Mouse (Mus musculus) limb, embryonic 14.5 days (tissue): ENCODE data around the gene Ovol2. TPM values are rescaled to one million over a fixed set of nuclear protein-coding genes. Genes with fewer than 3 reads are reported as not detected.

ENCODE experiments used
- ATAC-seq: fragments of 200-750 bp; cut with Nextera tagmentation; 2 replicates; pipeline ENCODE4 v1.8.0; 2017; ENCODE audit warnings: low read depth, moderate number of reproducible peaks, moderate TSS enrichment; ENCODE audit not compliant: low FRiP score
- DNase-seq: peaks from one replicate; pipeline ENCODE4 v3.0.0-alpha.2; 2015; ENCODE audit warnings: low spot score
- H3K27ac ChIP-seq: fragments of 300-500 bp; sonication (generic); replicated peaks from 2 replicates; pipeline ENCODE4 v1.5.1; 2014; ENCODE audit warnings: low read depth, mild to moderate bottlenecking, low read length, moderate library complexity, mixed read lengths
- H3K27me3 ChIP-seq: fragments of 300-500 bp; sonication (generic); 2 replicates; pipeline ENCODE4 v1.6.1; 2014; ENCODE audit warnings: low read length, mixed read lengths; ENCODE audit not compliant: control insufficient read depth, insufficient read depth
- H3K36me3 ChIP-seq: fragments of 300-500 bp; sonication (generic); 2 replicates; pipeline ENCODE4 v1.6.1; 2014; ENCODE audit warnings: mild to moderate bottlenecking, low read length, moderate library complexity, mixed read lengths; ENCODE audit not compliant: control insufficient read depth, insufficient read depth
- H3K4me1 ChIP-seq: fragments of 300-500 bp; sonication (generic); 2 replicates; pipeline ENCODE4 v1.6.1; 2014; ENCODE audit warnings: antibody characterized with exemption, low read length, mixed read lengths; ENCODE audit not compliant: control insufficient read depth, insufficient read depth
- H3K4me2 ChIP-seq: fragments of 300-500 bp; sonication (generic); replicated peaks from 2 replicates; pipeline ENCODE4 v1.6.1; 2014; ENCODE audit warnings: low read depth, mild to moderate bottlenecking, low read length, moderate library complexity; ENCODE audit not compliant: severe bottlenecking
- H3K4me3 ChIP-seq: fragments of 300-500 bp; sonication (generic); replicated peaks from 2 replicates; pipeline ENCODE4 v1.5.1; 2014; ENCODE audit warnings: low read length
- H3K9ac ChIP-seq: fragments of 300-500 bp; sonication (generic); 2 replicates; pipeline ENCODE4 v1.6.1; 2014; ENCODE audit warnings: mild to moderate bottlenecking, low read depth, low read length, moderate library complexity; ENCODE audit not compliant: severe bottlenecking
- H3K9me3 ChIP-seq: fragments of 300-500 bp; sonication (generic); 2 replicates; pipeline ENCODE4 v1.6.1; 2016; ENCODE audit warnings: low read length; ENCODE audit not compliant: control insufficient read depth
- POLR2A ChIP-seq: fragments of 200-500 bp; IDR thresholded peaks from 2 replicates; pipeline ENCODE4 v1.8.0; 2012; ENCODE audit warnings: inconsistent platforms, mild to moderate bottlenecking, moderate library complexity, borderline replicate concordance; ENCODE audit not compliant: insufficient read depth, insufficient read length; ENCODE audit errors: extremely low read depth
- WGBS: fragments of 180-500 bp; shearing (Covaris S2); extraction: QIAGEN DNeasy Blood & Tissue Kit; methylation state at CpG from one replicate; pipeline ENCODE4 v1.1.7; 2014; 5-methylcytosine and 5-hydroxymethylcytosine counted together
- polyA plus RNA-seq, 2 experiments: library from polyadenylated mRNA; depleted of rRNA in 1 of 2; stranded (reverse) in 1 of 2; unstranded in 1 of 2; fragments of >200 nt; fragmentation: Nextera tagmentation in 1 of 2; extraction: Ambion mirVana in 1 of 2; gene quantifications; 2 replicates each; pipeline versions ENCODE4 v1.2.1 to v1.2.3; 2012 to 2014

The Ovol2 gene
- 2.7 and 2.9 TPM in 2 replicates for polyA plus RNA-seq (2012; rRNA removed)
- 1.4 and 1.8 TPM in 2 replicates for polyA plus RNA-seq (2014; fragmentation: Nextera tagmentation; extraction: Ambion mirVana)

- no peaks in the 10 kb centered on the region for H3K9me3 ChIP-seq
- peaks cover 67% of the 10 kb centered on the region for H3K27me3 ChIP-seq
- WGBS = under 1% methylated on average over 53 of the region's 62 CpGs
- peak; percentile 40 for DNase-seq
- peaks cover 23% of the 10 kb centered on the region; the same call in 1 of the 2 replicates for H3K4me1 ChIP-seq
- H3K36me3 ChIP-seq = no peaks in the 10 kb centered on the region
- peak within 1 kb of the TSS; percentile 59 for H3K4me3 ChIP-seq
- H3K27ac ChIP-seq = no peak within 1 kb of the TSS
- H3K4me2 ChIP-seq = peak within 1 kb of the TSS; percentile 99
- peak within 1 kb of the TSS; percentile 48 for H3K9ac ChIP-seq
- ATAC-seq = no peak
- TF ChIP-seq POLR2A = no peak
These were observed at the start of gene Ovol2 for GRCm38 (mm10) chr2:144331401-144332302. Gene Ovol2, minus strand, starts transcription at chr2:144332146.

- Histone ChIP-seq H3K36me3 (peaks cover 88% of the 10 kb centered on the region), H3K9me3 (no peaks in the 10 kb centered on the region), H3K9ac (no peak overlapping the region), H3K4me2 (no peak overlapping the region), H3K4me1 (no peaks in the 10 kb centered on the region), H3K27me3 (no peaks in the 10 kb centered on the region), H3K27ac (no peak overlapping the region), H3K4me3 (no peak overlapping the region)
- no peak for TF ChIP-seq POLR2A
- DNase-seq (no peak), ATAC-seq (no peak)
- WGBS = 98% methylated on average over 4 of the region's 4 CpGs
These were observed 49.8 kb upstream of the Ovol2 start for GRCm38 (mm10) chr2:144381741-144382140.

GRCm38 (mm10) chr2:144381293-144381692 is 49.3 kb upstream of the Ovol2 start:
- 81% methylated on average over 3 of the region's 3 CpGs for WGBS
- Histone ChIP-seq H3K4me3 (no peak overlapping the region), H3K4me2 (no peak overlapping the region), H3K36me3 (peaks cover 90% of the 10 kb centered on the region), H3K9me3 (no peaks in the 10 kb centered on the region), H3K27me3 (no peaks in the 10 kb centered on the region), H3K4me1 (no peaks in the 10 kb centered on the region), H3K27ac (no peak overlapping the region), H3K9ac (no peak overlapping the region)
- ATAC-seq (no peak), DNase-seq (no peak)
- TF ChIP-seq POLR2A = no peak

- ATAC-seq (no peak), DNase-seq (no peak)
- H3K9me3 ChIP-seq = no peaks in the 10 kb centered on the region
- no peaks in the 10 kb centered on the region for H3K27me3 ChIP-seq
- no peak overlapping the region for H3K4me2 ChIP-seq
- peaks cover 77% of the 10 kb centered on the region for H3K36me3 ChIP-seq
- H3K9ac ChIP-seq = no peak overlapping the region
- H3K27ac ChIP-seq = no peak overlapping the region
- H3K4me1 ChIP-seq = no peaks in the 10 kb centered on the region
- WGBS = 88% methylated on average over 10 of the region's 10 CpGs
- TF ChIP-seq POLR2A = no peak
- H3K4me3 ChIP-seq = no peak overlapping the region
These were observed 43.2 kb upstream of the Ovol2 start for GRCm38 (mm10) chr2:144375063-144375703.

GRCm38 (mm10) chr2:144373063-144373462 is 41.1 kb upstream of the Ovol2 start:
- H3K9ac ChIP-seq = no peak overlapping the region
- 0 out of 2 replicates have a peak, but pooled peaks cover 3% of the 10 kb centered on the region for H3K4me1 ChIP-seq
- 95% methylated on average over 9 of the region's 9 CpGs for WGBS
- no peaks in the 10 kb centered on the region for H3K9me3 ChIP-seq
- no peak for TF ChIP-seq POLR2A
- no peaks in the 10 kb centered on the region for H3K27me3 ChIP-seq
- ATAC-seq (no peak), DNase-seq (no peak)
- H3K36me3 ChIP-seq = peaks cover 58% of the 10 kb centered on the region
- no peak overlapping the region for H3K4me2 ChIP-seq
- no peak overlapping the region for H3K27ac ChIP-seq
- no peak overlapping the region for H3K4me3 ChIP-seq
